Mouse (Mus musculus) ovary, adult 18-20 months (tissue): ENCODE data around the gene Apol9a.

Experiments used
- DNase-seq: peaks from one replicate; pipeline ENCODE4 v3.0.0; 2022; ENCODE audit warnings: low spot score, mixed read lengths

Gene Apol9a

DNA sequence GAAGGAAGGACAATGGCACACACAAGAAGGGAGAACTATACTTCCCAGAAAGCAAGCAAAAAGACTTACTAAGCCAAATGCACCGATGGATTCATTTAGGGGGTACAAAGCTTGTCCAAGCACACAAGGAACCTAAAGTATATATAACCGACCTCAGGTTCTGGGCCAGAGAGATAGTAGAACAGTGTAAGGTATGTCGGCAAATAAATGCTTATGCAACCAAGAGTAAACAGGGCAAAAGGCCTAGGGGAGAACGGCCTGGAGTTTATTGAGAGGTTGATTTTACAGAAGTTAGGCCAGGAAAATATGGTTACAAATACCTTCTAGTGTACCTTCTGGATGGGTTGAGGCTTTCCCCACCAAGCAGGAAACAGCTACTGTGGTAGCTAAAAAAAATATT is 33.5 kb downstream of the Apol9a start:
- no peak for DNase-seq

- DNase-seq: no peak
Measured at GRCm38 (mm10) chr15:77376920-77377319, 34.0 kb downstream of the Apol9a start.

- DNase-seq: no peak
Measured at GRCm38 (mm10) chr15:77370588-77370987, 40.3 kb downstream of the Apol9a start.

- DNase-seq: no peak
Measured at GRCm38 (mm10) chr15:77369981-77370380, 41.0 kb downstream of the Apol9a start.

- DNase-seq: no peak
Measured at GRCm38 (mm10) chr15:77368818-77369320, 42.1 kb downstream of the Apol9a start.

DNA sequence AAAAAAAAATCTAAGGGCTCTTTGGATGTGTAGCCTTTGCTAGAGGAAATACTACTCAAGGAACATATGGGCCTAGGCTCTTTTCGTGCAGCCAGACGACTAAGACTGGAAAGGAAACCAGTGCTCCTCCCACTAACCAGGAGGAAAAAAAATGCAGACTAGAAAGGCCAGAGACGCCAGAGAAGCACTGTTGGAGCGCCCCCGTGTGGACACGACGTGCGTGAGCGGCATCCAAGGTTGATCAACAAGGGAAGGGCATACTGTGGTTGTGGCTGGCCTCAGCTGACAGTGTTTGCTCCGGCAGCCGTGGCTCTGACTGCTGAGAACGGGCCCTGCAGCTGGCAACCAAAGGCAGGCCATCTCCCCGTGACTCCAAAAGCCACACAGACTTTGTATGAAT is 42.8 kb downstream of the Apol9a start:
- DNase-seq: peak; percentile 87

- no peak for DNase-seq
Measured at GRCm38 (mm10) chr15:77367504-77367903, 43.4 kb downstream of the Apol9a start.

DNA sequence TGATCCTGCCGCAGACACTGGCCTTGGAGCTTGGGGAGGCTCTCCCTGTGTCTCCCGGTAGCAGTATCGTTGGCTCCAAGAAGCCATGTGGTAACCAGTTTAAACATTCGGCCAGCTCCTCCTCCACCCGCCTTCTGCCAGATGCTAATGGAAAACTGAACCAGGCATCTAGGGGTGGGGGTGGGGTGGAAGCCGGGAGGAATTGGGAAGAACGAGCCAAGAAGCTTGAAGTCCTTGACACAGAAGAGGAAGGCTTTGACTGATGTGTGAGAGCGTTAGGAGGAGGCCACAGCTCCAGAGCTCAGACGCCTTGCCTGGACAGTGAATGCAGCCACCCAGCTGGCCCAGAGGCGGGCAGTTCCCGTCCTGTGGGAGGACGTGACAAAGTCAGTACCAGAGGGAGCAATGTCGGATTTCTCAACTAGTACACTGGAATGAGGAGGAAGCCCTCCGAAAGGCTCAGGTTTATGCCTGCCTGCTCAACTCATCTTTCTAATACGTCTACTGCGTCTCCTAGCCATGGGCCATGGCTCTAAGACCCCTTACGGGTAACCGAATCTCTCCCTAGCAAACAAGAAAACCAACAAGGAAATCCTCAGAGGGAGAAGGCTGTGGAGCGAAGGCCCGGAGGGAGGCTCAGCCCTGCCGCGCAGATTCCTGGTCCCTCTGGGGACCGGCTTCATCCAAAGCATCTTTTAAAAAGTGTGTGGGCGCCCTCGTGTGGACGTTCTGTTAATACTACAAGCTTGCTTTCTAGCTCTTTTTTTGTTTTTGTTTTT is 44.0 kb downstream of the Apol9a start:
- DNase-seq: peak; percentile 70

GRCm38 (mm10) chr15:77365700-77366570 is 45.0 kb downstream of the Apol9a start:
- DNase-seq: no peak

- DNase-seq: no peak
Measured at GRCm38 (mm10) chr15:77364026-77364425, 46.9 kb downstream of the Apol9a start.

- DNase-seq: no peak
Measured at GRCm38 (mm10) chr15:77363578-77363977, 47.4 kb downstream of the Apol9a start.

DNA sequence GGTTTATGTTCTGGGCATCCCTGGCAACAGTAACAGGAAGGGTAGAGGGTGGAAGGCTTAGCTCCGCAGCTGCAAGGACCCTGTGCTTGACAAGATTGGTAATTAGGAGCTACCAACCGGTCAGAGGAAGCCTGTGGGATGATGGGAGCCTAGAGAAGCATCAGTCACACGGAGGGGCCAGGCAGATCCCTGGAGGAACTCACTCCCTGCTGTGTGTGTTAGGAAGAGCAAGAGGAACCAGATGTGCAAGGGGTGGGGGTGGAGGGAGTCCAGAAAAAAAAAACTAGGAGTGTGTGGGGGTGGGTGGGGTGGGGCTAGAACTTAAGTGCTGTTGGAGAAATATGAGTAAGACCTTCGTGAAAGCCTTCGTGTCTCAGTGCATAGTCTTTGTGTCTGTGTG is 48.0 kb downstream of the Apol9a start:
- DNase-seq: no peak

DNA sequence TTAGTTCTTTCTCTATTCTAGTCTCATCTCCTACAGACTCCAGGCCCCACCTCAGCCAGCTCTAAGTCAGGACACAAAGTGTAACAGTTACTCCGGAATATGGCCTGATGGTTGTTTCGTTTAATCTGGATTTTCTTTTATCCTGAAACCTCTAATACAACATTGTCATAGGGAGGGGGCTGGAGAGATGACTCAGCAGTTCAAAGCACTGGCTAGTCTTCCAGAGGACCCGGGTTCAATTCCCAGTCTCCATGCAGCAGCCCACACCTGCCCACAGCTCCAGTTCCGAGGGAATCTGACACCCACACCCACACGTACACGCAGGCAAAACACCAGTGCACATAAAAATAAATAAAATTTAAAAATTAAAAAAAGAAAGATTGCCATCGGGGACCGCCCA is 51.0 kb downstream of the Apol9a start:
- DNase-seq: no peak

DNA sequence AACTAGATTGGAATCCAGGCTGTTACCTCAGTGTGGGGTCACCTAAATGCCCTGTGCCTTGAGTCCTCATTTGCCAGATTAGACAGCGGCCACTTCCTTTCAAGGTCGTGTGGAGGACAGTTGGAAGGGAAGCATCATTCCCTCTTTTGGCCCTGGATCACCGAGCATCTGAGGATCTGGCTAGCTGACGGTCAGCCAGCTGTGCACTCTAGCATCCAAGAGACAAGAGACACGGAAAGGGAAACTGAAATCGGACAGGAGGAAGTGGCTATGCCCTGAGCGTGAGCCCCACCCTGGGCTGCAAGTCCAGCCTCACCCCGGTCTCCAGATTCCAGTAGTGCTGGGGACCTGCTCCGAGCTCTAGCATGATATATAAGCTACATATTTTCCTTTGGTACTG is 51.4 kb downstream of the Apol9a start:
- no peak for DNase-seq

GRCm38 (mm10) chr15:77359084-77359483 is 51.9 kb downstream of the Apol9a start:
- no peak for DNase-seq

DNA sequence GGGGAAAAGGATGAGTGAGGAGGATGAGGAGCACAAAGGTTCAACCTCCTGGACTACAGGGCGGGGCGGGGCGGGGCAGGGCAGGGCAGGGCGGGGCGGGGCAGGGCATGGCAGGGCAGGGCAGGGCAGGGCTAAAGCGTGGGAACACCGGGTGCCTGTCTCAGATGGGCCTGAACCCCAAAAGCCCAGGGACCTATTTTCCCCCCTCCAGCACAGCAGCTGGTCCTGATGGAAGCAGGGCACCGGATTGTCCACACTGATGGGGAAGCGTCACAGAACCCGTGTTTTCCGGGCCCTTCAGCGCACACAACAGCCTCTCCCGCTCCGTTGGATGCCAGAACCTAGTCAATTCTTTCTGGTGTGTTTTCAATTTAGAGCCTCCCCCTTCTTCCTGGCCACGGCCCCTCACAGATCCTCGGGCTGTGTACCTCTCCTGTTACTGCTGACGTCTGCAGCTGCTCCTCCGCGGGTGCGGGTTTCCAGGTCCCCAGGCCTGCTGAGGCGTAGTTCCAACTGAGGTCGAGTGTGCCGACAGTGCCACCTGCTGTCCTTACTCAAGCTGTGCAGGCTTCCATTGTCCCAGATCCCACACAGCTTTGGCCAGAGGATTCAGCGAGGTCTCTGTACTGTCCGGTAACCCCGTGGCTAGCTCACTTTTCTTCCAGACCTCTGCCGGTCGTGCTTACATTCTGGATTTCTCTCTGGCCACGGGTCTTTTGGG is 52.5 kb downstream of the Apol9a start:
- peak; percentile 75 for DNase-seq

DNA sequence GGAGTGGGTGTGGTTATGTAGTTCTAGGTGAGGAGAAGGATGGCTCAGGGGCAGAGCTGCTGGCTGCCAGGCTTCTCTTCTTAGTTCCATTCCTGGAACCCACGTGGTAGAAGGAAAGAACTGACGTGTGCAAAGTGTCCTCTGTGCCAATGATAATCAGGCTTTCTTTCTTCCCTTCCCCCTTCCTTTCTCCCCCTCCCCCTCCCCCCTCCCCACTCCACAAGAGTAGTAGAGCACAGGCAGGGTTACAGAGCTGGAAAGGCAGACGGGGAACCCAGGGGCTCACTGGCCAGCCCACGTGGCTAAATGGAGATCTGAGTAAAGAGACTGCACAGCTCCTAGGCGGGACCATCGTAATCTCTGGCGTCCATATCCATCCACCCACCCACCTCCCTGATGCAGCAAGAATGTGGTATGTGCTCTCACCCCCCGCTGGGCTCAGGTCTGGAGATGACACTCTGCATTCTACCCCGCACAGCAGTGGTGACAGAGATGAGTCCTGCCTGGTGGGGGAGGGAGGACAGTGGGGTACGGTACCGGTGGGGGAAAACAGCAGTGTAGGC is 54.6 kb downstream of the Apol9a start:
- DNase-seq: no peak

GRCm38 (mm10) chr15:77354848-77355551 is 55.9 kb downstream of the Apol9a start:
- no peak for DNase-seq

GRCm38 (mm10) chr15:77354496-77354847 is 56.5 kb downstream of the Apol9a start:
- no peak for DNase-seq
